Mouse (Mus musculus) urinary bladder, postnatal 25 days (tissue): ENCODE results near the gene Smim7.
A peak's percentile ranks its signal among the peaks of the same experiment; 100 is the strongest.

ENCODE experiments used
- DNase-seq: peaks from one replicate; pipeline ENCODE4 v3.0.0; 2022; ENCODE audit warnings: low spot score

Smim7 gene

GRCm38 (mm10) chr8:72570633-72571610, at the start of gene Smim7:
Smim7 (minus strand) TSS chr8:72571088.
- DNase-seq, result peak; percentile 97

GRCm38 (mm10) chr8:72590198-72590597, 19.3 kb upstream of the Smim7 start:
- DNase-seq, result no peak

DNA sequence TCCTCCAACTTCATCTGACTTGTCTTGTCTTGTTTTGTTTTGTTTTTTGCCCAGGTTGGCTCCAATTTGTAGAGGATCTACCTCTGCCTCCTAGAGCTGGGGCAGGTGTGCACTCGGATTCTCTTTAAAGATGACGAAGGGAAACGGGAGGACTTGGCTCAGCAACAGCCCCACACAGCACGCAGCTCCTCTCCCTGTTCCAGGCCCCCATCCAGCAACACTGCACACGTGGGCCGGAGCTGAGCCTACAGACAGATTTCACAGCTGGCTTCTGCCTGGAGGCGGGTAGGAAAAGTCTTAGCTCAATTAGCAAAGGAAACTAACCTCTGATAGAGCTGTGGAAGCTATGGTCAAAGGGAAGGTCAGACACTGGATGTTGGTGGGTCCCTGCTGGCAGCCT, 18.4 kb upstream of the Smim7 start:
- no peak for DNase-seq

- no peak for DNase-seq
Measured at GRCm38 (mm10) chr8:72588865-72589264, 18.0 kb upstream of the Smim7 start.

- no peak for DNase-seq
Measured at GRCm38 (mm10) chr8:72587806-72588205, 16.9 kb upstream of the Smim7 start.

DNA sequence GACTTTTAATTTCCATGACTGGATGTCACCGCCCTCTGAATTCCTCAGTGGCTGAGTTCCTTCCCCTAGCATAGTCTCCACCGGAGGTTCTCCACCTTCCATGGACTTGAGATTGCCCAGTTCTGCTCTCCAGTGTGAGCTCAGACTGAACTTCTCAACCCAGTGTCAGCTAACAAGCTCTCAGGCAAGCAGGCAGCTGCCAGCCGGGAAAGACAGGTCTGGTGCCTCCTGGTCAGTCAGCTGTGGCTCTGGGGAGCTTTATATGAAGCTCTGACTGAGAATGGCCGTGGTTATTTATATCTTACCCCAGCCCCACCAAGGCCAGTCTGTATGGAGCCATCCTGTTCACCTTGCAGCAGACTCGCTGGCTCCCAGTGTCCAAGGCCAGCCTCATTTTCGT, 13.5 kb upstream of the Smim7 start:
- no peak for DNase-seq

DNA sequence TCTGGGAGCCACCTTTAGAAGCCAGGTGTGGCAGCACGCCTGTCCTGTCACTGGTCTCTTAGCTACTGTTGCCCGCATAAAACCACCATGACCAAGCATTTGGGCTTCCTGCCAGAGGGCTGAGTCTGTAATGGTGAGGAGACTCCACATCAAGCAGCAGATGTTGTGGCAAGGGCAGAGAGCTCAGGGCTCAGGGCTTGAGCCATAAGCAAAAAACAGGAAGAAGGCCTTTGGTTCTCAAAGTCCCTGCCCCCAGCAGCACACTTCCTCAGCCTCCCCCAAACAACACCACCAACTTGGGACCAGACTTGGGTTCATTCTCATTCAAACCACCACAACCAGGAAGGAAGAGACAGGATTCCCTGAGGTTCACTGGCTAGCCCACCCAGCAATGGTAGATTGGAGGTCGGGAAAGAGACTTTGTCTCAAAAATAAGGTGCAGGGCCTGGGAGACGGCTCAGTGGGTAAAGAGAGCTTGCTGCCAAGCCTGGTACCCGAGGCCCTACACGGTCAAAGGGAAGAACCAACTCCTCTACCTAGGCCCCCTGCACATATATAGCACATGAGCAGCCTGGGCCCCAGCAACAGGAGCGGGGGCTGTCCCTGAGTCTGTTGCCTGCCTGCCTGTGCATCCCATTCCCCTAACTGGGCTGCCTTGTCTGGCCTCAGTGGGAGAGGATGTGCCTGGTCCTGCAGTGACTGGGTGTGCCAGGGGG, 12.3 kb upstream of the Smim7 start:
- no peak for DNase-seq

GRCm38 (mm10) chr8:72579374-72579773, 8.5 kb upstream of the Smim7 start:
- DNase-seq, result no peak

GRCm38 (mm10) chr8:72577941-72578340, 7.1 kb upstream of the Smim7 start:
- DNase-seq, result no peak

DNA sequence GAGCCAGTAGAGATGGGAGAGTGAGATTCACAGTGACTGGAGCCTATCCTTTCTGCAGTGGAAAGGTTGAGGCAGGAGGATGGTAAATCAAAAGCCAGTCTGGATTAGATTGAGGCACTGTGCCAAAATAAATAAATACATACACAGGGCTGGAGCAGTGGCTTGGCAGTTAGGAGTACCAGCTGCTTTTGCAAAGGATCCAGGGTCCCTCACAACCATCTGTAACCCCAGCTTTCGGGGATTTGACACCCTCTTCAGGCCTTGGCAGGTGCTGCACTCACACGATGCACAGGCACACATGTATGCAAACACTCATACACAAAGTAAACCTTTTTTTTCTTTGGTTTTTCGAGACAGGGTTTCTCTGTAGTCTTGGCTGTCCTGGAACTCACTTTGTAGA, 6.4 kb upstream of the Smim7 start:
- DNase-seq, result no peak

- no peak for DNase-seq
Measured at GRCm38 (mm10) chr8:72575915-72576314, 5.0 kb upstream of the Smim7 start.

- no peak for DNase-seq
Measured at GRCm38 (mm10) chr8:72573450-72573849, 2.6 kb upstream of the Smim7 start.

DNA sequence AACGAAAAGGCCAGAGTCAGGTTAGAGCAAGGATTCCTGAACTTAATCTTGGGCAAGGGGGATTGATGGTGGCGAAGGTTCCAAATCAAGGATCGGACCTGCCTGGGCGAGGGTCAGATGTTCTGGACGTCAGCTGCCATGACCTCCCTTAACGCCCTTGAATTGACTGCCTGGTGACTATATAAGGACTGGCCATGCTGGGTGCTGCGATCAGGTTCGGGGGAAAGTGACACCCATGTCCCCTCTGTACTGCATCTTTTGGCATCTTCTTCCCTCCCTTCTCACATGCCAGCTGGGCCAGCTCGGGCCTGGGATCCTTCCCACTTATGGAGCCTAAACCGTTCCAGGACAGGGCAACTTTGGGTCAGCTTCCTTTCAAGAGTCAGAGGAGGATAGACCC, 1.6 kb upstream of the Smim7 start:
- no peak for DNase-seq

GRCm38 (mm10) chr8:72571611-72572473, 954 bp upstream of the Smim7 start, which contains the start of gene Tmem38a:
Tmem38a (plus strand) TSS chr8:72572055.
- peak; percentile 75 for DNase-seq

DNA sequence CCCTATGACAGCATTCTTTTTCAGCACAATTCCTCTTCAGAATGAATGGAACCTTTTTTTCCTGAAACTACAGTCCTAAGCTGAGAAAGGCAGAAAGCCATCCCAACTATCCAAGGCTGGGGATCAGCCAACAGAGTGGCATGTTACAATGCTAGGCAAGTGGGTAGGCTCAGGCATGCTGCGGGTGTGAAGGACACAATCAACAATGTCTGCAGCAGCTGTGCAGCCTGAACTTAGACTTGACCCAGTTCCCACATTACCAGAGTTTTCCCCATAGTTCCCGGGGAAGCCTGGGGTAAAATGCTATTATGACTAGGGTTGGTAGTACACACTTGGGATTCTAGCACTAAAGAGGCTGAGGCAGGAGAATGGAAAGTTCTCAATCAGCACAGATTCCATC, 4.9 kb downstream of the Smim7 start:
- DNase-seq, result no peak

DNA sequence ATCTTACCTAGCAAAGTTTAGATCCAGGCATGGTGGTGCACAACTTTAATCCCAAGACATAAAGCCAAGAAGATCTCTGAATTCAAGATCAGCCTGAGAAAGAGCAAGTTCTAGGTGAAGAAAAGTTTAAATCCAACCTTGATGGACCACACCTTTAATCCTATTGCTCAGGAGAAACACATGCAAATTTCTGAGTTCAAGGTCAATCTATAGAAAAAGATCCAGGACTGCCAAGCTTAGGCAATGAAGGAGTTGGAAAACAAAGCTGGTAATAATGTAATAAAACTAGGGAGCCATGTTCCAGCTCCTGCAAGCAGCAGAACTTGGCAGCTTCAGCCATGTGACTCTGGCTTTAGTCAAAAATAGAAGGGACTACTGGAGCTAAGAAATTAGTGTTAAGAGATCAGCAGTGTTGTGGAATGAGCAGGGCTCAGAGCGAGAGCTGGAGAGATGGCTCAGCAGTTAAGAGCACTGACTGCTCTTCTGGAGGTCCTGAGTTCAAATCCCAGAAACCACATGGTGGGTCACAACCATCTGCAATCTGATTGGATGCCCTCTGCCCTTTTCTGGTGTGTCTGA, 9.7 kb downstream of the Smim7 start:
- DNase-seq, result no peak

GRCm38 (mm10) chr8:72555770-72556169, 15.1 kb downstream of the Smim7 start:
- DNase-seq, result no peak

DNA sequence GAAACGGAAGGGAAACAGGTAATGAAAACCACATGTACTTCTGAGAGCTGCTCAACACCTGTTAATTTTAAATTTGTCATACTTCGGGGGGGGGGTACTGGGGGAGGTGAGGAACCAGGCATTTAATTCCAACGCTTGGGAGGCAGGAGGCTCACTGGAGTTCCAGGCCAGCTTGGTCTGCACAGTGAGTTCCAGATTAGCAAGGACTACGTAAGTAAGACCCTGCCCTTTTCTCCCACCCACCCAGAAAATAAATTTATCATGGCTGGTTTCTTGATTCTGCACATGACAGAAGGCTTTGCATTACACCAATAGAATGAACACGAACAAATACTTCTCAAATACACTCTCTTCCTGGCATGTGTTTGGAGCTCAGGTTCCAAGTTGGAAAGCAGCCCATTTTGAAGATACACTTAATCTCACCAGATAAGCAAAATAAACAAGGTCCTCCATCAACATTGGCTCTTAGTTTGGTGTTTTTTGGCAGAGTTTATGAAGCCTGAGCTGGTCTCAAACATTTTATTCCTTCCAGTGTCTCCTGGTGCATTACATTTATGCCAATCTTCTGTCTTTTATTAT, 21.5 kb downstream of the Smim7 start:
- no peak for DNase-seq

- DNase-seq, result no peak
Measured at GRCm38 (mm10) chr8:72548644-72549313, 22.1 kb downstream of the Smim7 start.

DNA sequence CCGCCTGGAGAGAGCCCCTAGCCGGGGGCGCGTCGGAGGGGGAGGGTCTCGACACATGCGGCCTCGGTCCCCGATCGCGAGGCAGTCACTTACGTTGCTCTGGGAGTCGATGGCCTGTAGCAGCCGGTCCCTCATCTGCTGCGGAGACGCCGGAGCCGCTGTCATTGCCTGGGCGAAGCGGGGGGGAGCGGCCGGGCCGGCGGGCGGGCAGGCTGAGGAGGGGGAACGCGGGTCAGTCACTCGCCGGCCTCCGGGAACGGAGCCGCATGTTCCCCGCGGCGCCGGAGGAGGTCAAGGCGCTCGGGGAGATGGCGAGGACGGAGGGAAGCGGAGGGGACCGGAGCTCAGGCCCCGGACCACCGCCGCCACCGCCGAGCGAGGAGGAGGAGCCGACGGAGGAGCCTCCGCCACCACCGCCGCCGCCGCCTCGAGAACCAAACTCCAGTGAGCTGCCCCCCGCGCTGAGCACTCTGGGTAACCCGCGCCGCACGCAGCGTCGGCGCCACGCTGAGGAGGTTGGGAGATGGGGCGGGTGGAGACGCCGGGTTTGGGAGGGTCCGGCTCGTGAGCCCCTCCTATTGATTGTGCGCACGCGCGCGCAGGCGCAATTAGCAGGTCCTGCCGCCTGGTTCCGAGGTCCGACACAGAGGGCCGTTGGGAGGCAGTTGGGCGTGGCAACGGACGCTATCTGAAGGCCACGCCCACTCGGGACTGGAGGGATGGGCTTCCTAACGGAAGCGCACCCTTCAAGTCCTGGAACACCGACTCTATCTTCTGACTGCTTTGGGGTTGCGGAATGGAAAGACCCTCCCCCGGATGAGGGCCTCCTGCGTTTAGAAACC, 22.9 kb downstream of the Smim7 start, which contains the start of gene Med26:
TSS of gene Med26 (minus strand) at position 469 of the 842 bp plus-strand sequence.
- DNase-seq, result peak; percentile 95
